Mouse (Mus musculus) cerebellum, postnatal 10 days (tissue): Measurements from ENCODE around the gene Sycp2.
"Not testable (repeated sequence)": the region's sequence is repeated elsewhere in the genome, so short reads cannot be mapped to it uniquely, and the experiment has no call there.

ENCODE experiments used
- DNase-seq, 2 experiments: peaks; one replicate each; pipeline ENCODE4 v3.0.0; 2021; ENCODE audit warnings: mixed read lengths in 2 of 2

Sycp2 gene

DNA sequence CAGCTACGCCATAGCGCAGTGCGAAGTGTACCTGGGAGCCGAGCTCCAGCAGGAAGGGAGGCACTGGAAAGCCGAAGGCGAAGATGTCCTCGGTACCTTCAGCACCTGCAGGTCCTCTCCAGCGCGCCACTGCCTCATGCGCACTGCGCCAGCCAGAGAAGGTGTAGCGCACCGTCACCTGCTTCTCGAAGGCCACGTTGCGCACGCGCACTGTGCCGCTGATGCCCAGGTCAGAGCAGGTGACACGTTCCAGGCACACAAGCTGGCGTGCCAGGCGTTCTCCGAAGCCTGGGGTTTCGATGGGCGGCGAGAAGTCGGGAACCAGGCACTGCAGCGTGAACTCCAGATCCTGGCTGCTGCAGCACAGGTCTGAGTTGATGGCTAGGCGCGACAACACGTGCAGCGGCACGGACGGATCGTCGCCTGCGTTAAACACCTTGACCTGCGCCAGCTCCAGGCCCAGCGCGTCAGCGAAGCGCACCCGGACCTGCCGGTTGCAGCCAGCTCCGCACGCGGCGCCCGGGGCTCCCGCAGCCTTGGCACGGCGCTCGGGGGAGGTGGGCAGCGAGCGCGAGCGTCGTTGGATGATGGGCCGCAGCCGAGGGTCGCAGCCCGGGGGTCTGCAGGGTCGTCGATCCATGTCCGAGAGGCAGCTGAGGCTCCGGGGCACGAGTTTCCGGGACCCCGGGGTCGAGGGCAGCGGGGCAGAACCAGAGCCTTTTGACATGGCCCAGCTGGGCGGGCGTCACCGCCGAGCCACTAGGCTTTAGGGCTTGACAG is 6.2 kb upstream of the Sycp2 start:
- peak; percentile 57 to 59 for DNase-seq

DNA sequence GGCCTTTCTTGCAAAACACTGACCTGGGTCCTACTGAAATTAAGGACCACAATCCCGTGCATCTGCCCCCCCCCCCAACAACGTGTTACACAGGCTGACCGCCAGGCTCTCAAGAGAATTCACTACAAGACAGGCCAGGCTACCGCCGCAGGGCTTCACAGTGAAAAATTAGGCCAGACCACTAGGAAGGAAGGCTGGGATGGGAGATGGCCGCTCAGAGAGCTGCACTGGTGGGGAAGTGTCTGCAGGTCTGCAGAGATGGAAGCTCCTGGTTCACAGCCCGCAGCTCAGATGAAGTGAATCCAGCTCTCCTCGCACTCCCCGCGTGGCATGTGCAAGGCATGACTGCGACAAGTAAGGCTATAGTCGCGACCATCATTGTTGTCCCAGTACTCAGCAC is 5.6 kb upstream of the Sycp2 start:
- DNase-seq, result peak in 1 of 2 experiments; percentile 17

DNA sequence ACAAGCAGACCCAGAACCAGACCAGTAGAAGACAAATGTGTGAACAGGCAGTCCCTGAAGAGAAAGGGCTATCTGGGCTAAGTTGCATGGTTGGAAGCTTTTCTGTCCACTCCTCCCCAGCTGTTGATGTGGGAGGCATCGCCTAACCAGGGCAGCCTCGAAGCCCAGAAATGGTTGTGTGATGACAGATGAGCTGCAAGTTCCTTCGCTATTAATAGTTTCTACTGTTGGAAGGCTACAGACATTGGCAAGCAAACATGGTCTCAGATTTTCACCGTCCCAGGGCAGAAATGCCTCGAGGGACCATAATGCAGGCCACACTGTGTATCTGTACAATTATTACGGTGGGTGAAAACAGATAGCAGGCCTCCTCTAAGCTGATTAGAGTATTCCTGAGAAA is 5.1 kb upstream of the Sycp2 start:
- DNase-seq, result peak in 1 of 2 experiments; percentile 22

DNA sequence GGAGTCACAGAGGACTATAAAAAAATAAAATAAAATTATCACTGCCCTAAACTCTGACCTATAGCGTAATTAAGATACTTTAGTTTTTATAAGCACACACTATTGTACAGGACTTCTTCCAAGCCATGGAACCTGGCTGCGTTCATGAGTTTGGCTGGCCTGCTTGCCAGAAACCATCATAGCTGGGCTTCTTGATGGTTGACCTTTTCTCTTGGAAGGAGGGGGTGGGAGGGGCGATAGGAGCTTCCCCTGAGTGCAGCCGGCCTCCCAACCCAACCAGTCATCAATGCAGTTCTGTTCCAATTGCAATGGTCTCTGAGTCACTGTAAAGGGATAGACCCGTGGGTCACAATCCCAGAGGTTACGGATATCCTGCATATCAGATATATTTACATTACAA is 2.8 kb upstream of the Sycp2 start:
- no peak for DNase-seq

DNA sequence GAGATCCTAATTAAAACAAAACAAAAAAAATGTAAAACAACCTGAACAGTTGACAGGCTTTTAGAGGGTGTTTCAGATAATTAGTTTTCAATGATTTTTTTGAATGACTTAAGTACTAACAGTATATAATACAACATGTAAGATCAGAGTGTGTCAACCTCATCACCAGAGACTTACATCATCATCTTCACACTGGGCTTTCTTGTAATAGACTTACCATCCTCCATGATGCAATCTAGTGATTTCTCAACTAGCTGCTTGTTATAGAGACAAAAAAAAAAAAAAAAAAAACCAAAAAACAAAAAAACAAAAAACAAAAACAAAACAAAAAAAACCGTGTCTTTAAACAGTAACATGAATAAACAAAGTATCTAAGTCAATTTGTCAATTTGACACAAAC is 1.5 kb upstream of the Sycp2 start:
- DNase-seq, result no peak

DNA sequence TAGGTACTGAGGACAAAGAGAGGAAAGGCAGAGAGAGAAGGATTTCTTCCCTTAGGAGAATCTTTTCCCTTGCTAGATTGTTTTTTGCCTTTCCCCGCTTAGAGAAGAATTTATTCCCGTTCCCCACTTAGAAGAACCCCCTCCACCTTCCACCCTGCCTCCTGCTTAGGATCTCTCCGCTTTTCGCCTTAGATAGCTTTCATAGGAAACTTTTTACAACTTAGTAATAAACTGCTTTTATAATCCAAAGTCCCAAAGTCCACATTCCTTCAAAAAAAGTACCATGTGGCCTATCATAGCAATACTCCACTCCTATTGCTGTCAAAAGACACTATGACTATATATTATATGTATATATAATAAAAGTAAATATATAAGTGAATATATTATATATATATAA is 64.9 kb downstream of the Sycp2 start:
- DNase-seq, result no peak

DNA sequence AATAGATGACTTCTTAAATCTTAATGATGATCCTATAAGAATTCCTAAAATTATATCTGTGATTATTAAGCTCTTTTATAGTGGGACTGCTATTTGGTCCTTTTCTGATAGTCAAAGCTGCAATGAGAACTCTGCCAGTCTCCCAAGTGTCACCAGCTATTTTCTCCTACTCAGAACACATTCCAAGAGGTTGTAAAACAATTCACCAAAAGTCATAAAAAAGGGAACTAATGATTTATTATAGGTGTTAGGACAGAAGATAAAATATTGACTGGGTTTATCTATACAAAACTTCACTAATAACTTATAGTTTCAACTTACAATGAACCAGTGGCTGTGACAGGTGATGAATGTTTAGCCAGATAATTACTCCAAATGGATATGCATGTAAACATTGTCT is 65.4 kb downstream of the Sycp2 start:
- not testable (repeated sequence) for DNase-seq

DNA sequence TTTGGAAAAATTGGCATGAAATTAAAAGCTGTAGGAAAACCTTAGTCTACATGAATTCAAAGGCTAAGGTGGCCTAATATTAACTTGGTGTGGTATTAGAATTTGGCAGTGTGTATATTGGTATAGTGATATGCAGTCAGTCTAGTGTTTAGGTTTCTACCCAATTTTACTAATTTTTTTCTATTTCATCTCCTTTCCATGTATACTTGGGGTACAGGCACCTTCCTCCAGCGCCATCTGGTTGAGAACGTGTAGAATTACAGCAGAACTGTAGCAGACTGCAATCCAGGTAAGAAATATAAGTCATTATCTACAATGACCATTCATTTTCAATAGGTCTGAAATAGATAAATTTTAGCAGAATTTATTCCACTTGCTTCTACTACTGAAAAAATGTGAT is 68.4 kb downstream of the Sycp2 start:
- DNase-seq, result peak; percentile 48 to 57

DNA sequence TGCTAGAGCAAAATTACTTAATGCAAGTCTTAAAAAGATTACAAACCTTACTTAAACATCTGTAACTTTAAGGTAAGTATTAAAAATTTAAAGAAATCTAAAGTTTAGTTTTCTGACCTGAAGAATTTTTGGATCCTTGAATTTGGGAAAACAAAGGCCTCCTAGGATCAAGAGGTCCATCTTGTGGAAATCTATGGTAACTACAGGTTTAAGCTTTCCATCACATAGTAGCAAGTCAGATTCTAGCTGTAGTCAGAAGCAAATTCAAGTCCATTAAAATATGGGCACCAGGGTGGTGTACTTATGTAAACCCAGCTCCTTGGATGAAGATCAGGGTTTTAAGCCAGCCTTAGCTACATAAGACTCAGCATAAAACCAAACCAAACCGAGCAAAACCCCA is 69.6 kb downstream of the Sycp2 start:
- DNase-seq, result peak in 1 of 2 experiments; percentile 56

DNA sequence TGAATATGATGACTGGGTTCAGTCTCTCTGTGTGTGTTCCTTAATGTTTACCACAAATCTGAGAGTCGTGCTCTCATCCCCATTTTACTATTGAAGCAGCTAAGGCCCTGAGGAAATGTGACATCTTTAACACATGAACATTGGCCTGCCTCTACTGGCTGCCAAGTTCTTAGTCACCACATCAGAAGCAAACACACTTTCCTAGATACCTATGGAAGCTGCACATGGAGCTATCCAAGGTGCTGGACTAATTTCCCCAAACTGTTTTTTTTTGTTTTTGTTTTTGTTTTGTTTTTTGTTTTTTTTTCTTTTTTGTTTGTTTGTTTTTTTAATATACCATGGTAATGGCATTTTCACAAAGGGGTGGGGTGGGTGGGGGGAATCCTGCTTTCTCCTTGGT is 77.5 kb downstream of the Sycp2 start:
- DNase-seq, result no peak

DNA sequence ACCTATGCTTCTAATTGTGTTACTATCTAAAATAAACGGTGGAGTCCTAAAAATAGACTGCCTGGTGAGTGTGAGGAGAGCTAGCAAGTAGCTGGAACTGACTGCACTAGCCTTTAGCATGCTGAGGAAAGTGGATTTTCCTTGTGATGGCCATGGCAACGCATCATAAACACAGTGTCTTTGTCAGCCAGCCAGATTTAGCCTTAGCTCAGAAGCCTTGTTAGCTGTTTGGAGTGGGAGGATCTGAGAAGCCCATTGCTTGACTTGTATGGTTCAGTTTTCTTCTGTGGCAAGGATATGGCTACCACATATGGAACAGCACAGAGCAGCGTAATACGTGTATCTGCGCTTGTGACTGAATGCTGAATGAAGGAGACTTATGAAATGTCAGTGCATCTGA is 77.9 kb downstream of the Sycp2 start:
- DNase-seq, result peak in 1 of 2 experiments; percentile 33

DNA sequence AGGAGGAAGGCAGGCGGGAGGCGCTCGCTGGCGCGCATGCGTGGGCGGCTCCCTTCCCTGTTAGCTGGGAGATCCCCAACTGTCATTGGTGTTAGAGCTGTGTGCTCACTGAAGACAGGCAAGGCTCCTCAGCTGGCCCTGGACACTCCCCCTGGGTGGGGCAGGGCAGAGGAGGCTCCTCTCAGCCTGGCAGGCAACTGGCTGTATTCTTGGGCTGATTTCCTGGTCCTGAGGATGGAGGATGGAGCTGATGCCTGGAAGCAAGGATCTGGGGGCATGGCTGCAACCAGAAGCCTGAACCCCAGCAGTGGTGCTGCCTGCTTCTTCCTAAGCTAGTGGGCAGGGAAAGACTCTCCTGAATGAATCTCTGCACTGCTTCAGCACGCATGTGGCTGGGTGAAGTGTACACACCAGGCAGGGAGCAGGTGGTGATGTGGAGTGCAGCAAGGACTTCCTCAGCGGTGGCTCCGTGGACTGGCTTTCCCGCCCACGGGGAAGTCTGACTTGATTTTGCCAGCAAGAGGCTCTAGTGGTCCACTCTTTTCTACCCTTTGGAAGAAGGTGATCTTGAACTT is 79.9 kb downstream of the Sycp2 start:
- peak; percentile 81 to 91 for DNase-seq

DNA sequence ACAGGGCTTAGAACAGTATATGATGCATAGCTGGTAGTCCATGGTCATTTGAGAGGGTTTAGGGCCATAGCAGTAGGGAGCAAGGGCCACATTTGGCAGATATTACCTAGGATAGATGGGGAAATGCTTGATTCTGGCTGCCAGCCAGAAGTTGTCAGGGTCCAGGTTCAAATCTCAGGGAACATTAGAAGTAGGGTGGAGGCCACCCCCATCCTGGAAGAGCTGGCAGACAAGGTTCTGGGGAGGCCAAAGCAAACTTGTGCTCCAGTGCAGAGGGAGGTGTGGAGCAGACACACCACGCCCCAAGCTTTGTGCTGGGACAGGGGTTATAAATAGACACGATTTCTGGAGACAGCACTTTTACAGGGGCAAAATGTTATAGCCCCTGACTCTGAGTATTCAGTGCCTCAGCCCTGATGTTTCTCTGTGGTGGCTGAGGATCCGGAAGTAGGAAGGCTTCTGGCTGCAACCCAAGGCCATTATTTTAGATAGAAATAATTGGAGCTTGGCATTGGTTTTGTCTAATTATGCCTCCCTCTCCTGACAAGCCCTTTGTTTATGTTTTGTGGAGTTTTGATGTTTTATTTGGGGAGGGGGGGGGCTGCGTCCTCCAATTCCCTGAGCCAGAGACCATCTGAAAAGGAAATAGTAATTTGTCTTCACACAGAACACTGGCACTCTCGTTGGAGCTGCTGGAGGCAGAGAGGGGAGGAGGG is 80.6 kb downstream of the Sycp2 start:
- DNase-seq, result no peak

DNA sequence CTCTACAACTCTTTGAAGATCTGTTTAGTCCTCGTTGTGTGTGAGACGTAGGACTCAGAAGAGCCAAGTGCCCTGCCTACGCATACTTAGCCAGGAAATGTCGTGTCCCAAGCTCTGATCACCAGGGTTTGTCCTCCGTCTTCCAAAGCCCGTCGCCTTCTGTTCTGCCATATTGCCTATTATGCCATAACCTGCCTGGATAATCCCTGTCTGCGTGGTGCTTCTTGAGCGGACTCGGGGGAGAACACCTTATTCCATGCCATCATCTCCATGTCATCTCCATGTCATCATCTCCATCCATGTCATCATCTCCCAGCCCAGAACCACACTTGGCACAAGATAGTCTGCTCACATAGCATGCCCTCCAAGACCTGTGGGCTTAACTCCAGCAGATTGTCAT is 81.4 kb downstream of the Sycp2 start:
- no peak for DNase-seq

DNA sequence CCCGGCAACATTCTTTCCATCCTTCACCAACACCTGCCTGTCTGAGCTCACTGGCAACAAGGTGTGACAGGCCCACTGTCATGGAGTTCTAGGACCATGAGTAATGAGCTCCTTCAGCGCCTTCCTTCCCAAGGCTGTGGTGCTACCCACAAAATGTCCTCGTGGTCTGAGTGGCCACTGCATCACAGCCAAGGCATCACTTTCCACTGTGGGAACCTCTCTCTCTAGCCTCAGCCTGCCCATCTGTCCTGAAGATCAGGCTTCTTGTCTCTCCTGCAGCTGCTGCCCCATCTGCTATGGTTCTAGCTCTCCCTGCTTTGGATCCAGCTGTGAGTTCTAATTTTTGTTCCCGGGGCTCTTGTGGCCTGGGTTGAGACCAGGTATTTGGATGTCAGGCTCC is 82.7 kb downstream of the Sycp2 start:
- DNase-seq, result no peak

DNA sequence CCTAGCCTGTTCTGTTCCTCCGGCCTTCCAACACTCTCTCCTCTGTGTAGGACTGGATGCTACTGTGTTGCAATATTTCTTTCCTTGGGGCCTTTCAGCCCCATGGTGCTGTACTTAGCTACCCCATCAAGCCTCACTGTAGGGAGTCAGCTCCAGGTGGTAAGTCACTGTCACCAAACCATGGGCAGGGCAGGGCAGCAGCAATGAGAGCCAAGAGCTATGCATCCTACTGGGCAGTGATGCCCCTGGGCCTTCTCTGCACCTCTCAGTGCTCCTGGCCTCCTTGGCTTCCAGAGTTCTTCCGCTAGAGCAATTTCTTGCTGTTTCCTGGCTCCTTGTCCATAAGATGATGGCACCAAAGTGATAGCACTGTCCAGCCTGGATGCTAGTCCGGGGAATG is 83.1 kb downstream of the Sycp2 start:
- no peak for DNase-seq

DNA sequence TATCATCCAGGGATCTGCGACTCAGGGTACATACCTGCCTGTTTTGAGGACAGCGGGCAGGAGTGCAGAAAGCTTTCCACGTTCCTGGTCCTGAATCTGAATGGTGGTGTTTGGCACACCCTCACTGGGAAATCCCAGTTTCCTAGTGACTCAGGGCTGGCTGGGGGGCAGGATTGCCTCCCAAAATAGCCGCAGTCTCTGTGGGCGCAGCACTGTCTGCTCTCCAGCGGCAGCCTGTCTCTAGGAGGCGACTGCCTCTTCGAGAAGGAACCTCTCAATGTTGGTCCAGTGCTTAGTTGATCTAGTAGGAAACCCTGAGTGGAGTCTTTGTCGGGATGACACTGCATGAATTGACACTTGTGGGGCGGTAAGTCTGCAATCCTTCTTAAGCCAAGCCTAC is 86.2 kb downstream of the Sycp2 start:
- DNase-seq, result no peak

DNA sequence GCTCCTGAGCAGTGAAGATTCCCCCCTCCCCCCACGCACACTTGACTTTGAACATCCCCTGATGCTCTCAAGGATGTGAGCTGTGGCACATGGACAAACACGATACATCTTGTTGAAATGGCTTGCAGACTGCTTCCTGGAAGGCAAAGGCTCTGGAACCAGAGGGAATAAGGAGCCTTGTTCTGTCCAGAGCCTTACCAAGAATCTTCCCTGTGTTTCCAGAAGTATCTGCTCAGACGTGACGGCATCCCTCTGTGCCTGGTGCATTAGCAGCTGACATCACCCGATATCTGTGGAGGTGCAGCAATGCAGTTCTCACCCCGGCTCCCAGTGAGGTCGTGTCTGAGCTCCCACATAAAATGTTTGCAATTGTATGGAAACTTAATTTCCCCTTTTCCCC is 87.7 kb downstream of the Sycp2 start:
- no peak for DNase-seq

DNA sequence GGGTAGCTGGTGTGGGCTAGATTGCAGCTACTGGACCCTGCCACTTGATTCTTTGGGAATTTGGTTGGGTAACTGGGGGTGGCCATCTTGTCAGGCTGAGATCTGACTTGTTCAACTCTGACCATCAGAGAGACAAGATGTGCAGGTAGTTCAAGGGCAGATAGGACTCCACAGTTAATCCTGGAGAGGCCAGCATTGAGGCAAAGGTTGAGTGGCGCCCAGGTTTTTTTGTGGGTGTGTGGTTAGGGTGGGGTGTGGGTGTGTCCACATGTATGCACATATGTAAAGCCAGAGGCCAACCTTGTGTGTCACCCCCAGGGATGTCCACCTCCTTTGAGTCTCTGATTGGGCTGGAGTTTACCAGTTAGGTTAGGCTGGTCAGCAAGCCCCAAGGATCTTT is 91.2 kb downstream of the Sycp2 start:
- no peak for DNase-seq

DNA sequence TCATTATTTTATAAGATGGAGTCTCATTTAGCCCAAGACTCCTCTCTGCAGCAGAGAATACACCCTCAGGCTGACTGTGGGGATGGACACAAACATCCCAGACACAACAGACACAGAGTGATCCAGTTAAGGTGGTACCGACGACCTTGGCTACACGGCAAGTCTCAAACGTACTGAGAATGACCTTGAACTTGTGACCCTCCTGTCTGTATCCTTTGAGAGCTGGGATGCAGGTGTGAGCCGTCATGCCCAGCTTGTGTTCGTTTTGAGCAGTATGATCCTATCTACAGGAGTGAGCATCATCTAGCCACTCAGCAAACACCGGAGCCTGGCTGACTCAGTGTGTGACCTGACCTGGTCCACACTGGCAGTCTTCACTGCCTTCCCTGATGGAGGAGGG is 93.9 kb downstream of the Sycp2 start:
- no peak for DNase-seq

DNA sequence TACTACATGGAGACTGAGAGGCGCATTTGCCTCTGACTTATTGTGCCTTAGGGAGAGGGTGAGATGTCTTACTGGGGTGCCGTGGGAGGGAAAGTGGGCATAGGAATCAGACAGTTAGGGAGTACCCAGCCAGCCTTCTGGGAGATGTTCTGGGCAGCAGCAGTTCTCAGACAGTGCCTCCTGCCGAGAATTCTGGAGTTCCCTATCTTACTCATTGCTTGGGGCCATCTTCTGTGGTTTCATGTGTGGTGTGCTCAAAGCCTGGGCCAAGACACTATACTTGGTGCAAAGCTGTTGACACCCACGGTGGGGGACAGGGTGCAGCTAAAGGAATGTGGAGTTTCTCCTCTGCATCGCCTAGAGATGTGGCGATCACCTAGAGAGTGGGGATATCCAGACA is 102.8 kb downstream of the Sycp2 start:
- DNase-seq, result no peak

DNA sequence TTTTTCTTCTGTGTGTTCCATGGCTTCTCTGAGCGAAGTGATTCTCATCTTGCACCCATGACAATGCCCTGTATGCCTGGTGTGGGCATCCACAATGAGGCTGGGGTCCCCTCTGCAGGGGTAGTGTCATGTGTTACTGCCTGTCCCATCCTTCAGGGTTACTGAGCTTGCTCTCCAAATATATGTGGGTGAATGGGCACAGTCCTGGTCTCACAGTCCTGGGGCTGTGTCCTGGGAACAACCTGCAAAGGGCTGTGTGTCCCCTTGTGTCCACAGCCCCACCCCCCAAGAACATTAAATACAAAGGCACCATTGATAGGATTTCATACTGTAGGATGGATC is 103.3 kb downstream of the Sycp2 start:
- no peak for DNase-seq

DNA sequence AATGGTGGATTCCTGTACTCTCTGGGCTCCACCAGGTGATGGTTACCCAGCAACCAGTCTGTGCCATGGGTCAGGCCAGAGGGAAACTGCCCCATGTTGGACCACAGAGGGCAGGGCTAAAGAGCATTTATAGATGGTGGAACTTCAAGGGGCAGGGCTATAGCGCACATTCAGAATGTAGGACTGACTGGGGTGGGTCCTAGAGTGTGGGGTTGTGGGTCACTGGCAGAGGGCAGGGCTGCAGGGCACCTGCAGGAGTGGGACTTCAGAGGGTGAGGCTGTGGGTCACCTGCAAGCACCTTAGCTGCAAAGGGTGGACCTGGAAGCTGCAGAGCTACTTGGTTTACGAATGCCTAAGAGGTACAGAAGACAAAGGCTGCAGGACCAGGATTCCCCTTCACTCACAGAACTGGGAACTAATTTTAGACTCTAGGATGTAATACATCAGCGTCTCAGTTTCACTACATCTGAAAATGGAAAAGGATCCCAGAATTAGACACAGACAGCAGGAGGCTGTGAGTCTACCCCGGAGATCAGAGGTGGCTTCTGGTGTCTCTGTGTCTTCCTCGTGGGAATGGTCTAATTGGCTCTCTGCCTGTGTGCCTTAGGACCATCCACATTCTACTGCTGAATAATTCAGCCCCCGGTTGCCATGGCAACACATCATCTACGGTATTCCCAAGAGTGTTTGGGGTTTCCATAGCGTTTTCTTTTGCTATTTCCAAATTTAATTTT is 103.9 kb downstream of the Sycp2 start:
- peak; percentile 28 to 44 for DNase-seq
